Mouse (Mus musculus) spleen, adult 2 months (tissue): Measurements from ENCODE around the gene Vash1. TPM values are rescaled to one million over a fixed set of nuclear protein-coding genes. Genes with fewer than 3 reads are reported as not detected.

Experiments
- DNase-seq, 2 experiments: peaks; one replicate each; pipeline versions ENCODE4 v3.0.0 to v3.0.0-alpha.2; 2012 to 2021; ENCODE audit warnings: low spot score in 2 of 2, low read depth in 1 of 2
- H3K27ac ChIP-seq: fragments of 200-500 bp; 2 replicates; pipeline ENCODE4 v1.5.1; 2012; ENCODE audit warnings: low read length, inconsistent platforms; ENCODE audit not compliant: insufficient read depth
- H3K27me3 ChIP-seq: fragments of 200-500 bp; 2 replicates; pipeline ENCODE4 v1.6.1; 2012; ENCODE audit warnings: mild to moderate bottlenecking, moderate library complexity, low read length, inconsistent platforms; ENCODE audit not compliant: control insufficient read depth, insufficient read depth
- H3K36me3 ChIP-seq: fragments of 200-500 bp; 2 replicates; pipeline ENCODE4 v1.6.1; 2012; ENCODE audit warnings: mild to moderate bottlenecking, low read length, inconsistent platforms; ENCODE audit not compliant: control insufficient read depth, insufficient read depth
- H3K4me1 ChIP-seq: fragments of 200-500 bp; 2 replicates; pipeline ENCODE4 v1.6.1; 2011; ENCODE audit warnings: inconsistent platforms; ENCODE audit not compliant: control insufficient read depth, insufficient read depth, insufficient read length
- H3K4me3 ChIP-seq: fragments of 200-500 bp; 2 replicates; pipeline ENCODE4 v1.5.1; 2011; ENCODE audit warnings: mild to moderate bottlenecking, inconsistent platforms; ENCODE audit not compliant: insufficient read depth, insufficient read length; ENCODE audit errors: extremely low read depth
- CTCF ChIP-seq: fragments of 200-500 bp; IDR thresholded peaks from 2 replicates; pipeline ENCODE4 v1.5.1; 2011; ENCODE audit warnings: mild to moderate bottlenecking, inconsistent platforms; ENCODE audit not compliant: insufficient read depth, insufficient read length, insufficient replicate concordance; ENCODE audit errors: extremely low read depth
- POLR2A ChIP-seq: fragments of 200-500 bp; IDR thresholded peaks from 2 replicates; pipeline ENCODE4 v1.6.1; 2011; ENCODE audit warnings: low read depth, low read length, inconsistent platforms
- WGBS: fragments of 180-500 bp; shearing (Covaris S2); methylation state at CpG from one replicate; pipeline ENCODE4 v1.1.7; 2018; 5-methylcytosine and 5-hydroxymethylcytosine counted together
- polyA plus RNA-seq: library from polyadenylated mRNA; depleted of rRNA; stranded (reverse); fragments of >200 nt; gene quantifications from 2 replicates; pipeline ENCODE4 v1.2.3, GENCODE M21; 2012; rRNA removed

The Vash1 gene
- 1.1 and 1.6 TPM in 2 replicates for polyA plus RNA-seq

DNA sequence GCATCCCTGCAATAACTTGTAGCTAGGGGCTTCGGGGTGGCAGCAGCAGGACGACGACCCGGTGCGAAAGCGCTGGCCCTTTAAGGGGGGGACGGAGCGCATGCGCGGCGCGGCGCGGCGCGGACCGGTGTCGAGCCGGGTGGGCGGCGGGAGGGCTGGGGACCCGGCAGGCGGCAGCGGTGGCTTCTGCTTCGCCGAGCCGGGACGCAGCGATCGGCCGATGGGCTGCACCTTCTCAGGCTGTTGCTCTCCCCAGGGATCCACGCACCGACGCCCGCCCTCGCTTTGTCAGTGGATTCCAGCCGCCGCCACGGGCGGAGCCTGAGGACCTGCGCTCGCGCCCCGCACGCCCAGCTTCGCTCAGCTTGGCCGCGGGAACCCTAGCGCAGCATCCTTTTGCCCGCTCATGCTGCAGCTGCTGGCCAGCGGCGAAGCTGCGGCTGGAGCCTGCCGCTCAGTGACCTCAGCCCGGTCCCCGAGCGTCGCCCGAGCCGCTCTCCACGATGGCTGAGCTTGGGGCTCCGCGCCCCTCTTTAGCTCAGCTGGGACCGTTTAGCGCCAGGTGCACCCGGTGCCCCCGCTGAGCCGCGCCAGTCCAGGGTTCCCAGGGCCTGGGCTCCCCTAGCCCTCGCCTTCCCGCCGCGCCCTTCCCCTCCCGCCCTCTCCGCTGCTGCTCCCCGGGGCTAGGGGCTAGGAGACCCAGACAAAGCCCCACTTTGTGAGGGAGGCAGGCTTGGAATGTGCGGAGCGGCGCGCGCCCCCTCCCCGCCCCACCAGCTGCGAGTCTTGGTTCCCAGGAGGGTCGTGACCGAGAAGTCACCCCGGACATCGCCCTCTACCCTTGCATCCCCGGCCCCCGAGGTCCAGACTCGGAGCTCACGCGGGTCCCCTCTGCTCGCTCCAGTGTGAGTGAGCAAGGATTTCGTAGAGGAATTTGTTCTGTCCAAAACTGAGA lies at the start of gene Vash1:
Gene Vash1, plus strand, starts transcription at position 110 of the 955 bp plus-strand sequence.
- Histone ChIP-seq H3K4me1 (peaks cover 6% of the 10 kb centered on the region; the same call in 1 of the 2 replicates), H3K27me3 (peaks cover 7% of the 10 kb centered on the region), H3K27ac (no peak within 1 kb of the TSS), H3K36me3 (no peaks in the 10 kb centered on the region), H3K4me3 (peak within 1 kb of the TSS; percentile 58)
- under 1% methylated on average over 90 of the region's 94 CpGs for WGBS
- TF ChIP-seq POLR2A (no peak), CTCF (no peak)
- DNase-seq: no peak

DNA sequence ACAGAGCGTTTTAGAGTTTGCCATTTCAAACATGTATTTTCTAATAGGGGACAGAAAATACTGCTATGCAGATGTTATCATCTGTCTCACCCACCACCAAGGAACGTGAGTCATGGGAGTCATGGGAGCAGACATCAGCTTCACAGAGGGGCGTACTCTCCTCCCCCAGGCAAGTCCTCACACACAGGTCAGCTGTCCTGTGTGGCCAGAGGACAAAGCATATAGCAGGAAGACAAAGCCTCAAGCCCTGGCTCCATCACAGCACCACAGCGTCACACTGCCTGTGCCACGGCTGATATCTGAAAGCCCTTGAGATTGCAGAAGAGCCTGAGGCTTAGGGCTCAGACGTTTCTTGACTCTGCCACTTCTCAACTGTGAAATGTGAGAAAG lies 49.7 kb upstream of the Vash1 start:
- Histone ChIP-seq H3K4me3 (no peak overlapping the region), H3K36me3 (no peaks in the 10 kb centered on the region), H3K27me3 (no peaks in the 10 kb centered on the region), H3K27ac (no peak overlapping the region), H3K4me1 (no peaks in the 10 kb centered on the region)
- 38% methylated on average over 6 of the region's 6 CpGs for WGBS
- TF ChIP-seq POLR2A: no peak
- TF ChIP-seq CTCF: no peak
- DNase-seq: no peak

DNA sequence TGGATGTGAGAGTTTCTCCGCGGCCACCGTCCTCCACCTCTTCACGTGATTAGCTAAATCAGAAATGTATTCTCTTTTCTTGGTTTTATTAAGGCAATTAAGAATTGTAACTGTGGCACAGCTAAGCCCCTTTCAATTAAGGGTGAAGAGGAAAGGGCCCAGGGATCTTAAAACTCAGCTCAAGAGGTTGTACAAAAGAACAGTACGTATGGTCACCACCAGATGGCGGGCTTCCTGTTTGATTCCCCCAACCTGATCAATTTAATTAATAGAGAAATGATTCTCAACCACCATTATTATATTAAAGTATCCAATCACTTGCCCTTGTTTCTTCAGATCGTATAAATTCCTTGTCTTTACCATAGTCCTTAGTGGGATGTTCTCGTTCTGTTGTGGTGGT lies 36.7 kb upstream of the Vash1 start:
- no peaks in the 10 kb centered on the region for H3K4me1 ChIP-seq
- H3K4me3 ChIP-seq: no peak overlapping the region
- H3K27ac ChIP-seq: no peak overlapping the region
- no peaks in the 10 kb centered on the region for H3K27me3 ChIP-seq
- 52% methylated on average over 8 of the region's 8 CpGs for WGBS
- TF ChIP-seq CTCF: no peak
- TF ChIP-seq POLR2A: no peak
- DNase-seq: no peak
- no peaks in the 10 kb centered on the region for H3K36me3 ChIP-seq

DNA sequence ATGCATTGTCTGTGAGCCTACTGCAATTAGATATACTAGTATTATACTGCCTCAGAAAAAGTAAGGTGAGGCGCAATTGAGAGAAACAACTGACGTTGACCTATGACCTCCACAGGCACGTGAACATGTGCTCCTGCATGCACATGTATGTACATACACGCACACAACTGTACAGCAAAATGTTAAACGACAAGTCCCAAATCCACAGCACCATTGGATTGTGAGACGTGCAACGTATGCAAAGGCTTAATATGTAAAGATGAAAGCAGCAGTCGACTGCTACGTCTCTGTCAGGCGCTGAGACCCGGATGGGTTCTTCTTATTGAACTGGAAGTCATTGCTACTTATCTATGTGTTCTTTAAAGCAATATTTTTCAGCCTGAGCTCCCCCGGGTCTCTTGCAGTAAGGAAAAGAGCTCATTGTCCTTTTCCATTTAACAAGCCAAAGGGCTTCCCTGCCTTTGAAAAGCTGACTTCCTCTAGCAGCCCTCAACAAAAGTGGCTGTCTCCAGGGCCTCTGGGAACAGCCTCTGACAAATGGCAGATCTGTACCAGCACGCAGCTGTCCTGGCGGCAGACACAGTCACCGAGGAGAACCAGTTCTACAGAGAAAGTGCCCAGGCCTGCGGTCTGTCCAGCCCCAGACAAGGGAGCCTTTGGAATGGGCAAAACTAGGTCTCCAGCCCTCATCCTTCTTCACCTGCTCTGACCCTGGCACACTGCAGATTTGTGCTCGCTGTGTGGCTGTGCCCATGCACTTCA lies 33.8 kb upstream of the Vash1 start:
- no peak for TF ChIP-seq POLR2A
- no peak for TF ChIP-seq CTCF
- Histone ChIP-seq H3K4me3 (no peak overlapping the region), H3K27ac (no peak overlapping the region), H3K36me3 (no peaks in the 10 kb centered on the region), H3K27me3 (no peaks in the 10 kb centered on the region), H3K4me1 (no peaks in the 10 kb centered on the region)
- DNase-seq: no peak
- 74% methylated on average over 17 of the region's 17 CpGs for WGBS

DNA sequence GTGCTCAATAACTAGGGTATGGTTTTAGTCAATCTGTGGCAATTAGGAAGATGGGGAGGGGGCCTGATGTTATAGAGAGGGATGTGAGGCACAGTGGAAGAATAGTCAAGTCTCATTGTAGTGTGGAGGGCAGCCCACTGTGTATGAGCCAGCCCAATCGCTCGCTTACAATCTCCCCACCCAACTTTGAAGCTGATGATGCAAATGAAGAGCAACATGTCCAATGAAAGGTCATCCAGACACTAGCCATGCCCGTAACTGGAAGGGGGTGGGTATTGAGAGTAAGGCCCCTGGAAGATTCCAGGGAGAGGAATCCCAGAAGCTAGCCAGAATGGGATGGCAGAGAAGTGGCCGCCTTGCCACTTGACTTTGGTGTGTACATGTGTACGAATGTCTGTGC lies 33.0 kb upstream of the Vash1 start:
- 90% methylated on average over 5 of the region's 5 CpGs for WGBS
- no peaks in the 10 kb centered on the region for H3K4me1 ChIP-seq
- no peaks in the 10 kb centered on the region for H3K27me3 ChIP-seq
- DNase-seq: no peak
- H3K4me3 ChIP-seq: no peak overlapping the region
- no peak overlapping the region for H3K27ac ChIP-seq
- TF ChIP-seq CTCF: no peak
- TF ChIP-seq POLR2A: no peak
- no peaks in the 10 kb centered on the region for H3K36me3 ChIP-seq

DNA sequence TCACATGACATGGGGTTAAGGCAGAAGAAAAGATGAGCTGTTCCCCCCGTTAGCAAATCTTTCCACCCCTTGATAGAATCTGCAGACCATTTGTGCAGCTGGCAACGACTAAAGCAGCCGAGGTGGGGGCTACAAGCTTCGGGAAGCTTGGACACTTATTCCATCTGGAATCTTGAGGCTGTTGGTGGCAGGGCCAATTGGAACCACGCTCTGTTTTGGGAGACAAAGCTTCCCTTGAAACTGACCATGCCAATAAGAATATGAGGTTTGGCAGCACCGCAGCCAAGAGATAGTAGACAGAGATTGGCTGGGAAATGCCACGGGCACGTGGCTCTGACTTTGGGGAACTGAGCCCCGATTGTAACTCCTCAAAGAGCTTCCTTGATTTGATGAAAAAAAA lies 31.7 kb upstream of the Vash1 start:
- TF ChIP-seq CTCF (no peak), POLR2A (no peak)
- H3K27ac ChIP-seq: no peak overlapping the region

DNA sequence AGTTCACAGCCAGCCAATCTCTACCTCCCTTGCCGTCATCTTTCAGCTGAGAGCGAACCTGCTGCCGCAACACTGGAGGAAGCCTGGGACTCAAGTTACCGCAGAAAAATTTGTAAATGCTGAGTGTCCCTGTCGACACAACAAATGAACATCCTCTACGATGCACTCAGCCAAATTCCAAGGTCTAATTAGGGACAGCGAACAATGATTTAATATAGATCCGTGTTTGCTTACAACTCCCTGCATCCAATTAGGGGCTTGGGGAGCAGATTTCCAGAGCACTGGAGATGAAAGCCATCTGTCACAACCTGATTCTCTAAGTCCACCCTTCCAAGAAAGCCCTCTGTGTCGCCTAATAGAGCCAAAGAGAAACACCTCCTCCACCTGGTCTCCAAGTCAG lies 31.2 kb upstream of the Vash1 start:
- no peak overlapping the region for H3K27ac ChIP-seq
- TF ChIP-seq CTCF (no peak), POLR2A (no peak)
- no peaks in the 10 kb centered on the region for H3K36me3 ChIP-seq
- DNase-seq: no peak
- H3K4me1 ChIP-seq: no peaks in the 10 kb centered on the region
- no peak overlapping the region for H3K4me3 ChIP-seq
- WGBS: 90% methylated on average over 9 of the region's 9 CpGs
- no peaks in the 10 kb centered on the region for H3K27me3 ChIP-seq

More for the DNA sequence above, 31.7 kb upstream of the Vash1 start:
- H3K4me1 ChIP-seq: no peaks in the 10 kb centered on the region
- DNase-seq: no peak
- H3K27me3 ChIP-seq: no peaks in the 10 kb centered on the region
- H3K4me3 ChIP-seq: no peak overlapping the region
- H3K36me3 ChIP-seq: no peaks in the 10 kb centered on the region
- WGBS: 65% methylated on average over 9 of the region's 9 CpGs
